Mouse (Mus musculus) cerebellum, adult 11-12 months (tissue): ENCODE measurements around the gene Ldhal6b.
A peak's percentile ranks its signal among the peaks of the same experiment; 100 is the strongest.
"Not testable (repeated sequence)": the region's sequence is repeated elsewhere in the genome, so short reads cannot be mapped to it uniquely, and the experiment has no call there.

Experiments used
- DNase-seq: peaks from one replicate; pipeline ENCODE4 v3.0.0; 2022

Ldhal6b gene

DNA sequence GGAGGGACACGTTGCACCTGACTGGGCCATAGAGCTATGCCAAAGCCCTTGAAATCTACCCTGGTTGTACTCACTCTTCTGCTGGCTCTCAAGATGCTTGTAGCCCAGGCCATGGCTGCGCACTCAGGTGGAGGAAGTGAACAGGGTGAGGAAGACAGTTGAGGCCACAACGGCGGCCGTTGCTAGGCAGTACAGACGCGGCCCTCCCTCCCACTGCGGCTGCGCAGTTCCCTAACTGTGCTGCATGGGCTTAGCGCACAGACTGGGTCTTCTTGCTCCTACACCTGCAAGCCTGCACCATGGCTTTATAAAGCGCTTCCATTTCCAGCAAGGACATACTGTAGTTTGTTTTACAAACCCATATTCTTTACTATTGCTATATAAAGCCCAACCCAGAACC lies at the start of gene Ldhal6b:
Gene Ldhal6b, minus strand, starts transcription at position 223 of the 400 bp plus-strand sequence.
- DNase-seq, result no peak

DNA sequence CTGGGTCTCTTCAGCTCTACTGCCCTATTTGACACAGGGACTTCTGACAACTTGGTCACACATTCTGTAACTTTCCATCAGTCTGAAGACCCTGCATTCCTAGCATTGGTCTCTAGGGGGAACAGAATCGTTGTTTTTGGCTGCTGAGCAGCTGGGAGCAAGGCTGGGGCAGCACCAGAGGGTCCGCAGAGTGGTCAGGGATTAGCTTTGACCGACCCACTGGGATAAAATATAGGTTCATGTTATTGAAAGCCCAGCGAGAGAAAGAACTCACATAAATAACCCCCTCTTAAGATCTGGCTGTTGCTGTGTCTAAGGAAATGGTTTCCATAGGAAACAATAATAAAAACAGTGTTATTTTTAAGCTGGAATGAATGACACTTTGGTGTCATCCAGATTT lies 48.6 kb upstream of the Ldhal6b start:
- no peak for DNase-seq

DNA sequence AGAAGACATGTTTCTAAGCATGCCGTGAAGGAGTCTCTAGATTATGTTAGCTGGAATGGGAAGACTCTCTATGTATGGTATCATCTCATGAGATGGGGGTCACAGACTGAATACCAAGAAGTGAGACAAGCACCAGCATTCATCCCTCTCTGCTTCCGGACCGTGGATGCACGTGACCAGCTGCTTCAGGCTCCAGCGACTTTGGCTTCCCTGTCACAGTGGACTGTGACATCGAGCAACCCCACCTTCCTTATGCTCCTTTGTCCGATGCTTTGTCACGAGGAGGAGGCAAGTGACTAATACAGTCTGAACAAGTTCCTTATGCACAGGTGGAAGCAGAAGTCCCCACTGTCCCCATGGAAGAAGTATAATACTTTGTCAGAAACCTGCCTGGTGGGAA lies 48.2 kb upstream of the Ldhal6b start:
- no peak for DNase-seq

DNA sequence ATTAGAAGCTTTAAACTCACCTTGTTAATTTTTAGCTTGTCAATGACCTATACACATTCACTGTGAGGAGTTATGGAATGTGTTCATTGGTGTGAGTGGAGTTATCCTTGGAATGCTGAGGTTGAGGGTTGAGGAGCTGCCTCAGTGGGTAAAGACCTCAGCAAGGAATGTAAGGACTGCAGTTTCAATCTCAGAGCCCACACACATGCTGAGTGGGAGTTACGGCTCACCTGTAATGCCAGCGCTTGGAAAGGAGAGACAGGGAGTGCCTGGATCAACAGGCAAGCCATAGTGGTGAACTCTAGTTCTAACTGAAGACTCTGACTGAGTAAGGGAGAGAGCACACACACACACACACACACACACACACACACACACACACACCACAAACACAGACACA lies 45.3 kb upstream of the Ldhal6b start:
- no peak for DNase-seq

DNA sequence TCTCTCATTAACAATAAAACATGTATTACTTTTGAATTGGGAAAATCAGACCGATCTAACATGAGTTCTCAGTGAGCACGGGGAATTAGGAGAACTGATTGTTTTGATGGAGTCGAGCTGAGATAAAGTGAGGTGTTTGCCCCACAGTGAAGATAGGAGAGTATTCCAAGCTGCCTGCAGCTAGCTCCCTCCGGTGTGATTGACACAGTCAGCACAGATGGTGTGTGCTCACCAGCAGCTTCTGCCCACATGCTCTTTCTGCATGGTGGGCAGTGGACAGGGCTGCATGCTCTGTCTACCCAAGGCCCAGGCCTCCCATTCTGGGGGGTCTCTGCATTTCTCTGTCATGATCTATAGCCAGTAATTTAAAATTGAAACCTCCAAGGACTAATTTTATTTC lies 35.1 kb upstream of the Ldhal6b start:
- no peak for DNase-seq

DNA sequence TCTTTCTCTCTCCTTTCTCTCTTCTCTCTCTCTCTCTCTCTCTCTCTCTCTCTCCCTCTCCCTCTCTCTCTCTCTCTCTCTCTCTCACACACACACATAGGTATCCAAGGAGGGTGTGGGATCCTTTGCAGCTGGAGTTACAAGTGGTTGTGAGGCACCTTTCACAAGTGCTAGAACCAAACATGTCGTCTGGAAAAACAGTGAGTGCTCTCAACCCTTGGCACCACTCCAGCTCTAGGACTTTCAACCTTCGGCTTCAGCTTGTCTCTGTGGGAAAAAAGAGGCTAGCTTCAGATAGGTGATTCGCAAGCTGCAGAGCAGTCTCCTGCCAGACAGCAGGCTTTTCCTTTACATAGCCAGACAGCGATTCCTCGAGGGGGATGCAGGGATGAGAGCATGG lies 25.2 kb upstream of the Ldhal6b start:
- no peak for DNase-seq

DNA sequence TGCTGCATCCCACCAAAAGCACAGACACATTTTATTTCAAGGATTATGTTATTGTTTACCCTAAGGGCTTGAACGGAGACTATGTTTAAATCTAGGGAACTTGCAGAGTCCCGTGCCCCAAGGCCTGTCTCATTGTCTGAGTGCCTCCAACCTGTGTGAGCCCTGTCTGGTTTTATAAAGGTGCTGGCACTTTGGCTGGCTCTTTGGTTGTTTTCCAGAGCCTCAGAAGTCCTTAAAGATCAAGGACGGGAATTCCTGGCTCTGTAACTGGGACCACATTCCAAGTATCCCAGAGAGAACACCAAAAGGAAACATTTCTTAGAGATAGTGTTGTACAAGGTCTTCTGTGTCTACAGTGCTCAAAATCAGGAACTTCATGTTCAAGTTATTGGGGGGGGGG lies 24.7 kb upstream of the Ldhal6b start:
- DNase-seq, result no peak

DNA sequence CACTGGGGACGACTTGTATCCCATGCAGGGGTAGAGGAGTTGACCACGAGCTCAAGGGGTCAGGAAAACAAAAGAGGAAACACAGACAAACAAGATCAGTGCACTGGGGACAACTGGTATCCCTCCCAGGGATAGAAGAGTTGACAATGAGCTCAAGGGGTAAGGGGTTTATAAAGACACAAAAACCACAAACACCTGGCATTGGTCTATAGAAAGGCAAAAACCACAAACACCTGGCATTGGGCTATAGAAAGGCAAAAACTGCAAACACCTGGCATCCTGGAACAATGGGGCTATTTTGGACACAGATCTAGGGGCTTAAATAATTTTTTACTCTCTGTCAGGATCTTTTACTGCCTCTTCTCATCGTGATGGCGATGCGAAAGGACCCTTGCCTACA lies 23.8 kb upstream of the Ldhal6b start:
- DNase-seq, result not testable (repeated sequence)

DNA sequence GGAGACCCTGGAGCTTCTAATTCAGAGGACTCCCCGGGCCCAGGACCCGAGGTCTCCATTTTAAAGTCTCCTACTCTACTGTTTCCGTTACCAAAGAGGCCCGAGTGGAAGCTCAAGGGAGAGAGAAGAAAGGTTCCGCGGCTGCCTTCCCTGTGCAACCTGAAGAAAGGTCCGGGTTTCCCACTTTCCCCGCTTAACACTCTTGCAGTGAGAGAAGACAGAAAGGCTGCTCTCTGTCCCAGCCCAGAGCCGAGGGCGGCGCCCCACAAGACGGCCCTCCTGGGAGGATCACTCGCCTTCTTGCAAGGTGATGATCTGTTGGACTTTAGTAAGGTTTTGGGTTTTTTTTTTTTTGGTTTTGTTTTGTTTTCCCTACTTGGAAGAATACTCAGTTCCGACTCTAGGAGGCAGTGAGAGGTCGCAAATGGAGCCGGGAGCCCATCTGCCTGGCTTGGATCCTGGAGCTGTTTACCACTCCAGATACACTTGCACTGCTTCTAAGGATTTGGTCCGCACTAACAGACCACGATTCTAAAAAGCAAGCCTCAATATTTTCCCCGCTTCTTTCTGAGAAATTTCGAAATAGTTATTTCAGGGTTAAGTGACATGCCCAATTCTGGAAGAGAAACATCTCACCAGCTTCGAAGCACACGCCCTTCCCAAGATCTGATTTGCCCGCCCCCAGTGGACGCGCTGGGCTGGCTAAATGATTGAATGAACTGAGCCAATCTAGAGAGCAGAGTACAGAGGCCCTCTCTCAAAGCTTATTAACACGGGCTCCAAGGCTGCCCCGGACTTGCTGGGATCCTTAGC lies 21.8 kb upstream of the Ldhal6b start, which contains the start of gene Tmem242:
Gene Tmem242, minus strand, starts transcription at position 101 of the 813 bp plus-strand sequence.
- DNase-seq, result peak; percentile 85

DNA sequence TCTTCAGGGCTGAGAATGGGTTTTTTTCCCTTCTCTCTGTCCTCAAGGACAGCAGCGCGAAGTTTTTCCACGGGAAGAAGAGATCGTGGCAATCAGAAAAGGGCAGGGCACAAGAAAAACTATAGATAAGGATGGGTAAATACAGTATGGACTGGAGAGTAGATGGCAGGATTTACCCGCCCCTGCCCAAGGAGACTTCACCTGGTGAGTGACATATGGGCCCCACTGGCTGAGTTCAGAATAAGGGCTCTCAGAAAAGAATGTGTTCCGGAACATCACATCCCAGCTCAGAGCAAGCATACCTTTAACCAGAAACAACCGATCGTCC lies 21.2 kb upstream of the Ldhal6b start:
- no peak for DNase-seq

DNA sequence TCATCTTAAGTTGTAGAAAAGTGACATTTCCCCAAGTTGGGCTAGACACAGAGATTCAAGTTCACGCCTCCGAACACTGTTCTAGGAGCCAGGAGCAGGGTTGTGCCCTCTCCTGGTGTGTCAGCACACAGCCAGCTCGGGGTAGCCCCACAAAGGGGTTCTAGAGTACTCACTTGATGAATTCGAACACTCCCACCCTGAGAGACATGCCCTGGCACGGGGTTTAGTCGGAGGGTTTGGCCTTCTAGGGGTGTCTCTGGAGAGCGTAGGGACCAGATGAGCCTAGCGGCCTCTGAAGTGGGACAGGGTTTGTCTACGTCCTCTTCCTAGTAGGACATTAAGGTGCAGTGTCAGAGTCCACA lies 11.2 kb upstream of the Ldhal6b start:
- no peak for DNase-seq

DNA sequence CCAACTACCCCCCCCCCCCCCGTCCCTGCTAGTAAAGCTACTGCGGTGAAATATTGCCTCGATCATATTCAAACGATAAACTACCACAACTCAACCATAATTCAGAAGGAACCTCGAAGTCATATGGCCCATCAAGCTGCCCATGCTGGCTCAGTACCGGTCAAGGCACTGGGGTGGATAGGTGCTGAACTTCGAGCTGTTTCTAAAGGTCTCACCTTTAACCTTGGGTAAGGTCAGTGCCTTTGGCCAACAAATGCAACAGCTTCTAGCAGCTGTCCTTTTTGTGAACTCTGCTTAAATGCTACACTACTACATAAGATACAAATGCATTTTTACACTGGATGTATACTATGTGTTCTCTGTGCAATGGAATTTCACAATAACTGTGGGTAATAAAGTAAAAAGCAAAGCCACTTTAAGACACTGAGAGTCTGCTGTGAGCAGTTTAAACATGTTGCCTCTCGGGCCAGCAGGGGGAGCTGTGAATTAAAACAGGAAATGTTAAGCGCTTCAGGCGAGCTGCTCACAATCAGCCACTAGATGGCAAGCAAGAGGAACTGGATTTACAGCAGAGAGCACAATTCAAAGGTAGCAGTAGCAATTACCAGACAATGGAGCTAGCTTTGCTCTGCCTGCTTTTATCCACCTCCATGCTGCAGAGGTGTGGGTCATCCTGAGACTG lies 10.7 kb upstream of the Ldhal6b start:
- DNase-seq, result peak; percentile 85

DNA sequence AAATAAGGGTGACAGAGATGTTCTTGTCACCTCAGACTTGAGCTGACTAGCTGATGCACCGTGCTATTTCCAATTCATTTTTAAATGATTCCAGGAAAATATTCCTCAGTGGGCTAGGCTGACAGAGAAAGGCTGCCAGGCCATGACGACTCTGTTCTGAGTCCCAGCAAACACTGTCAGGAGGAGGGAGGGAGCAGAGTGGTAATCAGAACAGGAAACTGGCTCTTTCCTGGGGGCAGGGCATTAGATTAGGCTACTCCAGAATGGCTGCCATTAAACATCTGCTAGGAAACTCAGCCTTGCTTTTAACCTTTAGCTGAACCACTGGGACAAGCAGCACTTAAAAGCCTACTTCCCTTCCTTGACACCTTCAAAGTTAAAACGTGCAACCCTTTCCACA lies 6.6 kb upstream of the Ldhal6b start:
- no peak for DNase-seq

DNA sequence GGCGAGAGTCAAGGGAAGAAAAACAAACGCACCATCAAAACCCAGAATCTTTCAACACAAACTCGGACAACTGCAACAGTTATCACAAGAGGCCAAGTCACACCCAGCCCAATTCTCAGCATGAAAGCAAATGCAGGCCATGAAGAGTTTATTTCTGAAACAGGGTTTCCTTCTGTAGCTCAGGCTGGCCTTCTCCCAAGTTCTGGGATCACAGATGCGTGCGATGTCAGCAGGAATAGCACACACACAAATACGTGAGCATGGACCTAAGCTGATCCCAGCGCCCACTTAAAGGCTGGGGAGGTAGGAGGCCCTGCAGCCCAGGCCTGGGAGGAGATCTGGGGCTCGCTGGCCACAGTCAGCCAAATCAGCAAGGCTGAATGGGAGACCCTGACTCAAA lies 5.6 kb upstream of the Ldhal6b start:
- no peak for DNase-seq

DNA sequence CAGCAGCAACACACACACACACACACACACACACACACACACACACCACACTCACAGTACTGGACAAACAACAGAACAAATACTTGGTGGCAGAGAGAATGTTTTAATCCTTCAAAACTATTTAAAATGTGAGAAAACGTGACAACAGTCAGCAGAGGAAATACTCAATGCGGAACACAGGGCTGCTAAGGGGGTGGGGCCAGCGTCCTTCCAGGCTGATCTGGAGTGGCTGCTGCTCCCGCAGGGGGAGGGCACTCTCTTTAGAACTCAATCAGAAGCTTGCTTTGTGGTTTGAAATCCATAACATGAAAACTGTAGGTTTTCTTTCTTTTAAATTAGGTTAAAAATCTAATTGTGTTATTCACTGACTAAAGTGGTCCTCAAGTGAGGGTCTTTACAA lies 3.3 kb upstream of the Ldhal6b start:
- no peak for DNase-seq

DNA sequence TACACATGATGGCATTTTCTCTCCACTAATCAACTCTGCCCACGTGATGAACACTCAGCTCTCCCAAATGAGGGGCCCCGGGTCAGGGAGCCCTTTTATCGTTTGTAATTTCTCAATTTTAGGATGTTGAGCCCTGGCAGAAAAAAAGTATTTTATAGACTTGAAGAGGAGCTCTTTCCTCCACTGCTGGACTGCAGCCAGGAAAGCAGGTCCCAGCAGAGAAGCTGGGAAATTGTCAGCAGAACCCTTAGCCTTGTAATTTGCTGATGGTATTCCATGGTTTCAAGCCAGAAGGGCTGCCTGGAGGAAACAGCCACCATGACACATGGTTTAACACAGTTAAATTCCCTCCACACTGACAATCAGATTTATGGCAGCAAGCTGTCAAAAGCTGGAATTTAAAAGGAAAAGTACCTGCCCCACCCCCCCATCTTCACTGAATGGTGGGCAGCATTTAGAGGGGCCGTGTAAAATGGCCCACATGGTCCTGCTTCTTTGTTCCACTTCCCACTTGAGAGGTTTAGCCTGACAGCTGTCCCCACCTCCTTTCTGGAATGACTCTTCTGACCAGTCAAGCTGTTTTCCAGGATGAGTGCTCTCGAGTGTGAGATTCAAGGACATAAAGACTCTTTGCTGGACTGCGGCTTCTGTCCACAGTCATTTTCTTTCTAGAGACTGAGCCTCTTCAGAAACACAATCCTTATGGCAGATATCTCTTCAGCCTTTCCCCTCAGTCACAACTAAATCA lies 1.4 kb upstream of the Ldhal6b start:
- DNase-seq, result no peak

DNA sequence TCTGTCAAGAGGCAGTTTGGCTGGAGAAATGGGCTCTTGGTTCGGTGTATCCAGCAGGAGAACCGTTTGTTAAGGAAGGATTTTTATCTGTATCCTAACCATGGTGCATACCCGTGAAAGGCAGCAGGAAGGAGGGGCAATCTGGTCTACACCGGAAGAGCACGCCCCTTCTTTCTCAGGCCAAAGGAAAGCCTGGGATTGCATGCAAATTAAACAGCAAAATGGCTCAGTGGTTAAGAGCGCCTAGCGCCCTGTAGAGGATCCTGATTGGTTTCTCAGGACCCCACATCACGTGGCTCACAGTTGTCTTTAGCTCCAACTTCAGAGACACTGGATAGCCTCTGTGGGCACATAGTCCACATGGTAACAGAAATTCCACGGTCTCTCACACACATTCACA lies 489 bp upstream of the Ldhal6b start:
- no peak for DNase-seq

DNA sequence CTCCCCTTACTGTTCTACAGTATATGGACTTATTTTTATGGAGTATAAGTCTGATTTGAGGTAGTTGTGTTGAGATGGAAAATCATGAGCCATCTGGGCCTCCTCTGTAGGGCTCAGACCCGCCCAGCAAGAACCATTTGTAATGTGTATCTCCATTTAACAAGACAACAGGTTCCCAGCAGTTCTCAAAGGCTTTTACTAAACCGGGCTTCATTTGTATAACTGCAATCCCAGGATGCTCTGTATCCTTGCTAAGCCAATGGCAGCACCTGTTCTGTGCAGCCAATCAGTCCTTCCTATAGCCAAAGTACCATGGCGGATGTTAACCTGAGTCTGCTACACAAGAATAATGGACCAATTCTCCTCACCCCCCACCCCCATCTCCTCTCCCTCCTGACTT lies 2.0 kb downstream of the Ldhal6b start:
- DNase-seq, result no peak

DNA sequence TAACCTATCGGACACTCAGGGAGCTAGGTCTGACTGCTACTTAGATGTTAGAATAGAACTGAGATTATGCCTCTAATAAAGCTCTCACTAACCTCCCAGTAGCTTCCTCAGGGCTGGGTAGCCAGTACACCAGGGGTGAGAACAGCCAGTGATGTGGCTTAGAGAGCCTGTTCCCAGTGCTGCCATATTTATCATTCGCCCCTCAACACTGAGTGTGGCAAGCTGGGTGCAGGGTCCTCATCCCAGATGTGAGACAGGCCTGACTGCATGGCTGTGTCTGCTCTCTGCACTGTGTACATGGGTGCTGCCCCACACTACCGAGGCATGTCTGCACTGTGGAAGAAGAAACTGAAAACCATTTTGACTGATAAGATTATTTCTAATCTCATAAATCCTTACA lies 4.5 kb downstream of the Ldhal6b start:
- DNase-seq, result no peak

DNA sequence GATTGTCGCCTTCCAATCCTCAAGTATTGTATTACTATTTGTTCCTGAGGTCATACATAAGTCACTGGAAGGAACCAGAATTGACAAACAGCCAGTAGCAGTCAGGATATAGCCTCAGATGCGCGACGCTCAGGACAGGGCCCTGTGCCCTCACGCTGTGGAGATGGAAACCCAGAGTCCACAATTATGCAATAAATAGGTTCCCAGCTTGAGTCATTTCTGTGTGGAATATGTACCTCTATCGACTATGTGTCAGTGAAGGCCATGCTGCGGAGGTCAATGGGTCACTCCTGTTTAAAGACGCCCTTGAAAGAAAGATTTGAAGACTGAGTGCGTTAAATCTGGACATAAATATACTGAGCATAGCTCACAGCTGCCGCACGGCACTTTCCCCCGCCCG lies 5.2 kb downstream of the Ldhal6b start:
- DNase-seq, result no peak

DNA sequence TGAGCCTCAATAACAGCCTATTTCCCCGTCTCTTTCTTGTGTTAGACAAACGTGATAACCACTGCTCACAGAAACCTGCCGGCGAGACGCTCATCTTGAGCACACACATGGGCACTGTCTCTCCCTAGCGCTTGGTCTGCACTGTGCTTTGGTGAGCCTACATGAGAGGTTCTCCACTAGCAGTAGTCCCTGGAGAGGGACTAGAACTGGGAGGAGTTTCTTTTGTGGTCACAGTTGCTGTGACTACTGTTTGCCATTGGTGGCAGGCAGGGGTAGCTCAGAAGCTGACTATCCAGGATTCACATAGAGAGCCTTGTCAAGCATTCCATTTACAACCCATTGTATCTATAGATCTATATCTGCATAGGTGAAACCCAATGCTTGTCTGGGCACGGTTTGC lies 5.8 kb downstream of the Ldhal6b start:
- DNase-seq, result no peak

DNA sequence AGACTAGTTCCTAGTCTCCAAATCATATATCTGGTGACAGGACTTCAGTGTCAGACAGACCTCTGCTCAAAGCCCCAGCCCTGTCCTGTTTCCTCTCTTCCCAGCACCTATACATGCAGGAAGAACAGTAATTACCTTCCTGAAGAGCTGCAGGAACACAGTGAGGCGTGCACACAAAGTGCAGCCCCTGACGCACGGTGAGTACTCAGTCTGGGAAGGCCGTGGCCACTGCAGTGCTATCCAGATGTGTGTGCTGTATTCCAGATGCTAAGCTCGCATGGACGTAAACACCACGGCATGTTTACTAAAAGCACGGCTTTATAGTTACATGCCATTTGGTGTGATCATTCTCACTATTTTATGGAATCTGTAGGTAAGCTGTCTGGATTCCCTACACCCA lies 6.3 kb downstream of the Ldhal6b start:
- no peak for DNase-seq

DNA sequence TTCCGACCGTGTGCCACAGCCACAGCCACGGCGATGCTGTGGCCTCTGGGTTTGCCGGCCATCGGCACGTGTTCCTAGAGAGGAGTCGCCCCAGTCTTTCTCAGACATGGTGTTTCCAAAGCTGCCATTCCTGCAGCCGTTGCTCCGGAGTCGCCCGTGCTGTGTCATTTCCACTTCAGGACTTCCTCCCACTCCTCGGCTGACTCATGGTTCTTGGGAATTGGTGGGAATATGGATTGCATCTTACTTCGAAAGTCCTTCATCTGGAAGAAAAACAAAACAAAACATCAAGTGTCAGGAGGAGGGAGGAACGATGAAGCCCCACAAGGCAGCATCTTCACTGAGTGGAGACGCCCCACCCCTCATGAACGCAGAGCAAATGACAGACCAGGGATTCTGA lies 7.4 kb downstream of the Ldhal6b start:
- no peak for DNase-seq

DNA sequence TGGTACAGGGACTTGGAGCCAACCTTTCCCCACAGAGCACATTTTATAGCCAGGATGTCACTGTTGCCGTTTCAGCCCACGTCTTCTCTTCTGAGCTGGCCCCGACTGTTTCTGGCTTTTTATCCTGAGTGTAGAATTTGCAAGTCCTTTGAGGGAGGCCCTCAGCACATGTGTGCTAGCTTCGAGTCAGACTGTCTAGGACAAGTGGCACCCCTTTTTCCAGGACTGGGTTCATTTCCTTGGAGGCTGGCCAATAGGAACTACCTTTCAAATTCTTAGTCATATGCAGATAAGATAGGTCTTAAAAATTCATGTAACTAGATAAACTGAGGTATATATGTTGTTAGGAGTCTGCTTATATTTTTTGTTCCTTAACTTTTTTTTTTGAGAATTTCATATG lies 8.2 kb downstream of the Ldhal6b start:
- no peak for DNase-seq
